Comparison of ENCODE assay signal across 21 mouse cellular contexts in the genomic region with DNA sequence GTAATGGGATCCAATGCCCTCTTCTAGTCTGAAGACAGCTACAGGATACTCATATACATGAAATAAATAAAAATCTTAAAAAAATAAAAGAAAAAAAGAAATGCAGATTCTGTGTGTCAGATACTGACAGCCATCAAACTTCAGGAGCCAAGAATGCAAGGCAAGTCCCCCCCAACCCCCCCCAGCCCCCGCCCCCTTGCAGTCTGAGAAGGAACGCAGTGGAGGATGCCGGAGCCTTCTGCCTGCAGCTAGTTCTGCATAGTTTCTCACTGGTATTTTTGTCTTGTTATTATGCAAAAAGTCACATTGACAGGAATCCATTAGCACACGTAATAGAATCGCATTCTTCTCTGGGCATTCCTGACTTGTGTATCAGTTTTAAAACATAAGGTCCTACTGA.
"Had no signal": no experiment of that assay in that cellular context is flagged by ENCODE, and none has a peak within 500 bp of the region (broad histone marks: within the 10 kb centered on the region; RNA-seq: fewer than 3 reads in every experiment).

No protein-coding gene starts in this region.

- H3K4me2 ChIP-seq: limb, embryonic 13.5 days; liver, embryonic 12.5 days; liver, embryonic 15.5 days; midbrain, embryonic 11.5 days; neural tube, embryonic 12.5 days; neural tube, embryonic 15.5 days had no signal

- H3K9ac ChIP-seq: limb, embryonic 13.5 days; liver, embryonic 12.5 days; liver, embryonic 15.5 days; neural tube, embryonic 12.5 days; neural tube, embryonic 15.5 days had no signal

- DNase-seq: kidney, adult 9 months; kidney, postnatal 14 days; kidney, postnatal 4 days; liver; lung, adult 18-20 months; lung, postnatal 4 days; midbrain, embryonic 14.5 days; right cerebral cortex, adult 18-20 months; right cerebral cortex, postnatal 14 days; right cerebral cortex, postnatal 4 days; thymus, adult 2 months; thymus, postnatal 14 days; thymus, postnatal 4 days had no signal

- H3K4me3 ChIP-seq: limb, embryonic 10.5 days; limb, embryonic 13.5 days; liver, embryonic 12.5 days; liver, embryonic 15.5 days; neural tube, embryonic 12.5 days; neural tube, embryonic 15.5 days had no signal

- H3K27me3 ChIP-seq: limb, embryonic 13.5 days; liver, embryonic 12.5 days; liver, embryonic 15.5 days; neural tube, embryonic 12.5 days; neural tube, embryonic 15.5 days had no signal

- H3K27ac ChIP-seq: limb, embryonic 10.5 days; limb, embryonic 13.5 days; liver, embryonic 12.5 days; liver, embryonic 15.5 days; neural tube, embryonic 12.5 days; neural tube, embryonic 15.5 days; stomach, postnatal 0 days had no signal

- H3K4me1 ChIP-seq: neural tube, embryonic 15.5 days had no signal

- ATAC-seq: liver, embryonic 12.5 days had no signal

- H3K36me3 ChIP-seq: limb, embryonic 10.5 days; limb, embryonic 13.5 days; liver, embryonic 12.5 days; liver, embryonic 15.5 days; neural tube, embryonic 12.5 days; neural tube, embryonic 15.5 days had no signal

- H3K9me3 ChIP-seq: limb, embryonic 10.5 days; limb, embryonic 13.5 days; liver, embryonic 12.5 days; liver, embryonic 15.5 days; neural tube, embryonic 12.5 days; neural tube, embryonic 15.5 days had no signal
